Mouse (Mus musculus) MEL (cell line): ENCODE data around the gene Jarid2.

Experiments used
- CTCF ChIP-seq, 3 experiments: IDR thresholded peaks in 2 of 3; conservative IDR thresholded peaks in 1 of 3; 2 replicates each; pipeline ENCODE4 v1.5.1; 2011 to 2012; ENCODE audit warnings: low read length in 3 of 3, low read depth in 2 of 3, mild to moderate bottlenecking in 2 of 3, improper control_type of control experiment in 1 of 3, inconsistent platforms in 1 of 3, mixed read lengths in 1 of 3, moderate library complexity in 1 of 3; ENCODE audit not compliant: control insufficient read depth in 1 of 3, insufficient read depth in 1 of 3, poor library complexity in 1 of 3, severe bottlenecking in 1 of 3
- JUND ChIP-seq: IDR thresholded peaks from 2 replicates; pipeline ENCODE4 v1.6.1; 2011; ENCODE audit warnings: low read depth, mild to moderate bottlenecking, improper control_type of control experiment, low read length
- MYC ChIP-seq: IDR thresholded peaks from 2 replicates; pipeline ENCODE4 v1.6.1; 2011; ENCODE audit warnings: low read depth, mild to moderate bottlenecking, low read length, improper control_type of control experiment, moderate library complexity
- POLR2A ChIP-seq, 2 experiments: IDR thresholded peaks; 2 replicates each; pipeline ENCODE4 v1.6.1; 2011 to 2012; ENCODE audit warnings: low read length in 2 of 2, mild to moderate bottlenecking in 2 of 2, control low read depth in 1 of 2, improper control_type of control experiment in 1 of 2, low read depth in 1 of 2, moderate library complexity in 1 of 2; ENCODE audit not compliant: control insufficient read depth in 1 of 2, insufficient read depth in 1 of 2, poor library complexity in 1 of 2
- TAL1 ChIP-seq: IDR thresholded peaks from 2 replicates; pipeline ENCODE4 v1.6.1; 2012; ENCODE audit warnings: mild to moderate bottlenecking, inconsistent platforms, low read length, moderate library complexity, mixed read lengths
- ZC3H11A ChIP-seq: IDR thresholded peaks from 2 replicates; pipeline ENCODE4 v1.6.1; 2012; ENCODE audit warnings: low read depth, mild to moderate bottlenecking, inconsistent platforms, low read length, improper control_type of control experiment
- ZMIZ1 ChIP-seq: IDR thresholded peaks from 2 replicates; pipeline ENCODE4 v1.6.1; 2012; ENCODE audit warnings: low read depth, mild to moderate bottlenecking, inconsistent platforms, low read length, improper control_type of control experiment, moderate library complexity

- no peak for TF ChIP-seq POLR2A (IDR thresholded peaks at IDR 0.05; ENCODE audit: control insufficient read depth in 1 of 2, insufficient read depth in 1 of 2, low read depth in 1 of 2, low read length in 2 of 2, poor library complexity in 1 of 2)
- TF ChIP-seq TAL1, result no peak
- no peak for TF ChIP-seq CTCF (IDR thresholded peaks at IDR 0.05 in 2 of 3, conservative IDR thresholded peaks at IDR 0.05 in 1 of 3; ENCODE audit: control insufficient read depth in 1 of 3, insufficient read depth in 1 of 3, low read depth in 2 of 3, low read length in 3 of 3, poor library complexity in 1 of 3, severe bottlenecking in 1 of 3)
- TF ChIP-seq ZC3H11A, result no peak
- TF ChIP-seq JUND, result no peak
- no peak for TF ChIP-seq MYC
- TF ChIP-seq ZMIZ1, result no peak
These were observed 122.2 kb downstream of the Jarid2 start for GRCm38 (mm10) chr13:44851426-44851825.
